Comparison of ENCODE assay signal across 18 mouse cellular contexts in the genomic region with DNA sequence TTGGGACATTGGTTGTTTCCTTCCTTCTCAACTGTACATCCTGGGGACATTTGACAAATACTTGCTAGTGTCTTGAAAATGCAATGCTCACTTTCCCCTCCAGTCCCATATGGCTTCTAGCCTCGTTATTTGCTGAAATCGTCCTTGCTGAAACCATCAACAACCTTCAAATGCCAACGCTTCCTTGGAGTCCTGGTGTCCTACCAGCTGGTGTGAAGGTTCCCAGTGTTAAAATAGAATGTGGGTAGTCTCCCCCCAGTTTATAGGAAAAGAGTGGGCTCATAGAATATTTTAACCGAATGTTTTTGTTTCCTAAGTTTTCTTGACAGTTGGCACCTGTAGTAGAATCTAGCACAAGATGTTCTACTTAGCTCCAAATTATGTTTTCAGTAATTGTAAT. TPM values are rescaled to one million over a fixed set of nuclear protein-coding genes. Genes with fewer than 3 reads are reported as not detected.
"Had no signal": no experiment of that assay in that cellular context is flagged by ENCODE, and none has a peak within 500 bp of the region (broad histone marks: within the 10 kb centered on the region; RNA-seq: fewer than 3 reads in every experiment).

No protein-coding gene starts in this region.

- H3K4me3 ChIP-seq: intestine, embryonic 15.5 days; left cerebral cortex, adult 2 months; limb, embryonic 15.5 days; liver, embryonic 12.5 days; midbrain, embryonic 10.5 days; midbrain, embryonic 15.5 days; neural tube, embryonic 12.5 days had no signal

- H3K9me3 ChIP-seq: intestine, embryonic 15.5 days; limb, embryonic 15.5 days; midbrain, embryonic 15.5 days; neural tube, embryonic 12.5 days had no signal

- H3K4me2 ChIP-seq: intestine, embryonic 15.5 days; limb, embryonic 15.5 days; liver, embryonic 12.5 days; lung, embryonic 14.5 days; midbrain, embryonic 15.5 days; neural tube, embryonic 12.5 days had no signal

- H3K9ac ChIP-seq: intestine, embryonic 15.5 days; limb, embryonic 15.5 days; liver, embryonic 12.5 days; lung, embryonic 14.5 days; midbrain, embryonic 15.5 days; neural tube, embryonic 12.5 days had no signal

- H3K4me1 ChIP-seq: intestine, embryonic 15.5 days; liver, embryonic 12.5 days had no signal

- ATAC-seq: intestine, embryonic 15.5 days; liver, embryonic 12.5 days; midbrain, embryonic 15.5 days had no signal

- H3K27ac ChIP-seq: intestine, embryonic 15.5 days; left cerebral cortex, adult 2 months; limb, embryonic 15.5 days; liver, embryonic 12.5 days; midbrain, embryonic 10.5 days; midbrain, embryonic 15.5 days; neural tube, embryonic 12.5 days had no signal

- DNase-seq: kidney, adult 18-20 months; kidney, postnatal 10 days; lung, embryonic 14.5 days; lung, postnatal 10 days; lung, postnatal 4 days; retina, postnatal 1 day; right cerebral cortex, postnatal 25 days; thymus, postnatal 4 days had no signal

- H3K36me3 ChIP-seq: intestine, embryonic 15.5 days; limb, embryonic 15.5 days; liver, embryonic 12.5 days; midbrain, embryonic 10.5 days; midbrain, embryonic 15.5 days; neural tube, embryonic 12.5 days had no signal

- H3K27me3 ChIP-seq: midbrain, embryonic 15.5 days had no signal

RNA-seq across cellular contexts. Expression of gene Fam163a, which starts 7.2 kb away (rescaled TPM):
- total RNA-seq: megakaryocyte, adult 5-6 weeks; monocyte, adult 5-6 weeks; neutrophil, adult 5-6 weeks had no signal
